Mouse (Mus musculus): Measurements from ENCODE around the gene Cyp2s1. TPM values are rescaled to one million over a fixed set of nuclear protein-coding genes. Genes with fewer than 3 reads are reported as not detected.

Gene Cyp2s1
- polyA plus RNA-seq, 1 experiment from 2014 or later, result 13.4 TPM

- H3K27ac ChIP-seq (ENCODE audit: low read depth, low read length), result peak within 1 kb of the TSS; percentile 11; the same call in 1 of the 2 replicates
- H3K9me3 ChIP-seq (ENCODE audit: control insufficient read depth, low read length), result no peaks in the 10 kb centered on the region
- 0% methylated on average over 29 of the region's 30 CpGs for WGBS
- peak within 1 kb of the TSS; percentile 82 for H3K4me2 ChIP-seq (replicated peaks; ENCODE audit: low read depth, low read length)
- H3K4me3 ChIP-seq (ENCODE audit: low read length), result peak within 1 kb of the TSS; percentile 53
- ATAC-seq (ENCODE audit: low FRiP score, low TSS enrichment), result peak; percentile 94
- H3K36me3 ChIP-seq (ENCODE audit: control insufficient read depth, insufficient read depth, low read length), result 0 out of 2 replicates have a peak, but pooled peaks cover 3% of the 10 kb centered on the region
- H3K9ac ChIP-seq (ENCODE audit: low read depth, low read length), result peak within 1 kb of the TSS; percentile 71
- peaks cover 15% of the 10 kb centered on the region for H3K4me1 ChIP-seq (ENCODE audit: control insufficient read depth, insufficient read depth, low read length)
- no peaks in the 10 kb centered on the region for H3K27me3 ChIP-seq (ENCODE audit: control insufficient read depth, insufficient read depth, low read length)
These were observed 28.2 kb downstream of the Cyp2s1 start, which contains the start of gene Axl for GRCm38 (mm10) chr7:25788220-25789128. Gene Axl (minus strand): TSS chr7:25788705.

GRCm38 (mm10) chr7:25787456-25788219 lies 29.1 kb downstream of the Cyp2s1 start:
- Histone ChIP-seq H3K4me3 (ENCODE audit: low read length) (peak overlapping the region; percentile 53), H3K36me3 (ENCODE audit: control insufficient read depth, insufficient read depth, low read length) (0 out of 2 replicates have a peak, but pooled peaks cover 3% of the 10 kb centered on the region), H3K4me2 (replicated peaks; ENCODE audit: low read depth, low read length) (peak overlapping the region; percentile 82), H3K9ac (ENCODE audit: low read depth, low read length) (peak overlapping the region; percentile 71), H3K4me1 (ENCODE audit: control insufficient read depth, insufficient read depth, low read length) (peaks cover 15% of the 10 kb centered on the region), H3K9me3 (ENCODE audit: control insufficient read depth, low read length) (no peaks in the 10 kb centered on the region), H3K27me3 (ENCODE audit: control insufficient read depth, insufficient read depth, low read length) (no peaks in the 10 kb centered on the region), H3K27ac (ENCODE audit: low read depth, low read length) (peak overlapping the region; percentile 11; the same call in 1 of the 2 replicates)
- ATAC-seq (ENCODE audit: low FRiP score, low TSS enrichment), result peak; percentile 4
- 30% methylated on average over 9 of the region's 9 CpGs for WGBS

- Histone ChIP-seq H3K27me3 (ENCODE audit: control insufficient read depth, insufficient read depth, low read length) (no peaks in the 10 kb centered on the region), H3K4me2 (replicated peaks; ENCODE audit: low read depth, low read length) (peak overlapping the region; percentile 82), H3K27ac (ENCODE audit: low read depth, low read length) (no peak overlapping the region), H3K4me1 (ENCODE audit: control insufficient read depth, insufficient read depth, low read length) (peaks cover 19% of the 10 kb centered on the region), H3K4me3 (ENCODE audit: low read length) (peak overlapping the region; percentile 53; the same call in 1 of the 2 replicates), H3K36me3 (ENCODE audit: control insufficient read depth, insufficient read depth, low read length) (0 out of 2 replicates have a peak, but pooled peaks cover 3% of the 10 kb centered on the region), H3K9me3 (ENCODE audit: control insufficient read depth, low read length) (no peaks in the 10 kb centered on the region), H3K9ac (ENCODE audit: low read depth, low read length) (peak overlapping the region; percentile 7; the same call in 1 of the 2 replicates)
- no peak; the same call in 1 of the 2 replicates for ATAC-seq (ENCODE audit: low FRiP score, low TSS enrichment)
- WGBS, result 58% methylated on average over 4 of the region's 4 CpGs
These were observed 29.7 kb downstream of the Cyp2s1 start for GRCm38 (mm10) chr7:25786974-25787373.

GRCm38 (mm10) chr7:25785752-25786151 lies 31.0 kb downstream of the Cyp2s1 start:
- Histone ChIP-seq H3K36me3 (ENCODE audit: control insufficient read depth, insufficient read depth, low read length) (peaks cover 7% of the 10 kb centered on the region; the same call in 1 of the 2 replicates), H3K9me3 (ENCODE audit: control insufficient read depth, low read length) (no peaks in the 10 kb centered on the region), H3K9ac (ENCODE audit: low read depth, low read length) (no peak overlapping the region), H3K4me2 (replicated peaks; ENCODE audit: low read depth, low read length) (no peak overlapping the region), H3K27ac (ENCODE audit: low read depth, low read length) (no peak overlapping the region), H3K4me3 (ENCODE audit: low read length) (no peak overlapping the region), H3K4me1 (ENCODE audit: control insufficient read depth, insufficient read depth, low read length) (peaks cover 30% of the 10 kb centered on the region), H3K27me3 (ENCODE audit: control insufficient read depth, insufficient read depth, low read length) (no peaks in the 10 kb centered on the region)
- WGBS, result 56% methylated on average over 4 of the region's 4 CpGs
- no peak for ATAC-seq (ENCODE audit: low FRiP score, low TSS enrichment)

- H3K9ac ChIP-seq (ENCODE audit: low read depth, low read length), result no peak overlapping the region
- WGBS, result 39% methylated on average over 1 of the region's 1 CpGs
These were observed 31.9 kb downstream of the Cyp2s1 start for GRCm38 (mm10) chr7:25784808-25785207.

GRCm38 (mm10) chr7:25783746-25784145 lies 33.0 kb downstream of the Cyp2s1 start:
- no peak overlapping the region for H3K4me3 ChIP-seq (ENCODE audit: low read length)
- H3K36me3 ChIP-seq (ENCODE audit: control insufficient read depth, insufficient read depth, low read length), result peaks cover 7% of the 10 kb centered on the region; the same call in 1 of the 2 replicates
- H3K9ac ChIP-seq (ENCODE audit: low read depth, low read length), result no peak overlapping the region
- ATAC-seq (ENCODE audit: low FRiP score, low TSS enrichment), result no peak
- no peak overlapping the region for H3K4me2 ChIP-seq (replicated peaks; ENCODE audit: low read depth, low read length)
- H3K27me3 ChIP-seq (ENCODE audit: control insufficient read depth, insufficient read depth, low read length), result no peaks in the 10 kb centered on the region
- 69% methylated on average over 8 of the region's 8 CpGs for WGBS
- H3K4me1 ChIP-seq (ENCODE audit: control insufficient read depth, insufficient read depth, low read length), result peaks cover 25% of the 10 kb centered on the region
- H3K9me3 ChIP-seq (ENCODE audit: control insufficient read depth, low read length), result no peaks in the 10 kb centered on the region
- no peak overlapping the region for H3K27ac ChIP-seq (ENCODE audit: low read depth, low read length)

More at GRCm38 (mm10) chr7:25784808-25785207, 31.9 kb downstream of the Cyp2s1 start:
- Histone ChIP-seq H3K4me2 (replicated peaks; ENCODE audit: low read depth, low read length) (no peak overlapping the region), H3K27me3 (ENCODE audit: control insufficient read depth, insufficient read depth, low read length) (no peaks in the 10 kb centered on the region), H3K27ac (ENCODE audit: low read depth, low read length) (no peak overlapping the region), H3K4me1 (ENCODE audit: control insufficient read depth, insufficient read depth, low read length) (peaks cover 31% of the 10 kb centered on the region), H3K36me3 (ENCODE audit: control insufficient read depth, insufficient read depth, low read length) (peaks cover 7% of the 10 kb centered on the region; the same call in 1 of the 2 replicates), H3K9me3 (ENCODE audit: control insufficient read depth, low read length) (no peaks in the 10 kb centered on the region), H3K4me3 (ENCODE audit: low read length) (no peak overlapping the region)
- ATAC-seq (ENCODE audit: low FRiP score, low TSS enrichment), result no peak

GRCm38 (mm10) chr7:25782744-25783143 lies 34.0 kb downstream of the Cyp2s1 start:
- no peak overlapping the region for H3K9ac ChIP-seq (ENCODE audit: low read depth, low read length)
- H3K4me2 ChIP-seq (replicated peaks; ENCODE audit: low read depth, low read length), result no peak overlapping the region; the same call in 1 of the 2 replicates
- no peak overlapping the region for H3K4me3 ChIP-seq (ENCODE audit: low read length)
- WGBS, result 76% methylated on average over 6 of the region's 6 CpGs
- no peak for ATAC-seq (ENCODE audit: low FRiP score, low TSS enrichment)
- peaks cover 25% of the 10 kb centered on the region for H3K4me1 ChIP-seq (ENCODE audit: control insufficient read depth, insufficient read depth, low read length)
- no peaks in the 10 kb centered on the region for H3K27me3 ChIP-seq (ENCODE audit: control insufficient read depth, insufficient read depth, low read length)
- no peaks in the 10 kb centered on the region for H3K9me3 ChIP-seq (ENCODE audit: control insufficient read depth, low read length)
- H3K36me3 ChIP-seq (ENCODE audit: control insufficient read depth, insufficient read depth, low read length), result peaks cover 15% of the 10 kb centered on the region
- peak overlapping the region; percentile 64; the same call in 1 of the 2 replicates for H3K27ac ChIP-seq (ENCODE audit: low read depth, low read length)

- Histone ChIP-seq H3K4me2 (replicated peaks; ENCODE audit: low read depth, low read length) (peak overlapping the region; percentile 60), H3K4me1 (ENCODE audit: control insufficient read depth, insufficient read depth, low read length) (peaks cover 20% of the 10 kb centered on the region), H3K4me3 (ENCODE audit: low read length) (peak overlapping the region; percentile 22), H3K27ac (ENCODE audit: low read depth, low read length) (peak overlapping the region; percentile 64; the same call in 1 of the 2 replicates), H3K36me3 (ENCODE audit: control insufficient read depth, insufficient read depth, low read length) (peaks cover 18% of the 10 kb centered on the region), H3K9ac (ENCODE audit: low read depth, low read length) (peak overlapping the region; percentile 32; the same call in 1 of the 2 replicates), H3K27me3 (ENCODE audit: control insufficient read depth, insufficient read depth, low read length) (no peaks in the 10 kb centered on the region), H3K9me3 (ENCODE audit: control insufficient read depth, low read length) (no peaks in the 10 kb centered on the region)
- peak; percentile 85; the same call in 1 of the 2 replicates for ATAC-seq (ENCODE audit: low FRiP score, low TSS enrichment)
- WGBS, result 37% methylated on average over 11 of the region's 11 CpGs
These were observed 34.6 kb downstream of the Cyp2s1 start for GRCm38 (mm10) chr7:25781937-25782610.

All from kidney, embryonic 14.5 days (tissue).